Mouse (Mus musculus) heart, embryonic 15.5 days (tissue): ENCODE results near the gene Kcnn4. TPM values are rescaled to one million over a fixed set of nuclear protein-coding genes. Genes with fewer than 3 reads are reported as not detected.

ENCODE experiments used
- ATAC-seq: fragments of 200-750 bp; cut with Nextera tagmentation; replicated peaks from 2 replicates; pipeline ENCODE4 v1.8.0; 2017; ENCODE audit warnings: low read depth, moderate TSS enrichment; ENCODE audit not compliant: insufficient number of reproducible peaks, insufficient read depth, low FRiP score
- H3K27ac ChIP-seq: fragments of 300-500 bp; sonication (generic); 2 replicates; pipeline ENCODE4 v1.5.1; 2015; ENCODE audit warnings: mild to moderate bottlenecking, inconsistent platforms
- H3K27me3 ChIP-seq: fragments of 300-500 bp; sonication (generic); 2 replicates; pipeline ENCODE4 v1.6.1; 2015; ENCODE audit warnings: inconsistent platforms
- H3K36me3 ChIP-seq: fragments of 300-500 bp; sonication (generic); 2 replicates; pipeline ENCODE4 v1.6.1; 2015; ENCODE audit warnings: mild to moderate bottlenecking, inconsistent platforms
- H3K4me1 ChIP-seq: fragments of 300-500 bp; sonication (generic); replicated peaks from 2 replicates; pipeline ENCODE4 v1.6.1; 2015; ENCODE audit warnings: inconsistent platforms
- H3K4me2 ChIP-seq: fragments of 300-500 bp; sonication (generic); 2 replicates; pipeline ENCODE4 v1.6.1; 2015; ENCODE audit warnings: inconsistent platforms, mild to moderate bottlenecking, moderate library complexity
- H3K4me3 ChIP-seq: fragments of 300-500 bp; sonication (generic); 2 replicates; pipeline ENCODE4 v1.5.1; 2015; ENCODE audit warnings: mild to moderate bottlenecking, inconsistent platforms
- H3K9ac ChIP-seq: fragments of 300-500 bp; sonication (generic); 2 replicates; pipeline ENCODE4 v1.6.1; 2015; ENCODE audit warnings: mild to moderate bottlenecking, inconsistent platforms
- H3K9me3 ChIP-seq: fragments of 300-500 bp; sonication (generic); replicated peaks from 2 replicates; pipeline ENCODE4 v1.6.1; 2016; ENCODE audit warnings: inconsistent platforms
- WGBS: fragments of 180-500 bp; shearing (Covaris S2); methylation state at CpG from one replicate; pipeline ENCODE4 v1.1.7; 2015; ENCODE audit warnings: mixed read lengths; 5-methylcytosine and 5-hydroxymethylcytosine counted together
- polyA plus RNA-seq: library from polyadenylated mRNA; unstranded; fragments of >200 nt; fragmentation: Nextera tagmentation; extraction: Ambion mirVana; gene quantifications from 2 replicates; pipeline ENCODE4 v1.2.1, GENCODE M21; 2015

The Kcnn4 gene
- polyA plus RNA-seq, 1 experiment from 2014 or later: 1.7 TPM

GRCm38 (mm10) chr7:24410831-24411230 lies 40.8 kb downstream of the Kcnn4 start:
- H3K27me3 ChIP-seq: no peaks in the 10 kb centered on the region
- peaks cover 18% of the 10 kb centered on the region for H3K4me1 ChIP-seq
- H3K9ac ChIP-seq: no peak overlapping the region
- H3K27ac ChIP-seq: no peak overlapping the region
- WGBS: 75% methylated on average over 3 of the region's 3 CpGs
- H3K4me3 ChIP-seq: no peak overlapping the region
- no peak overlapping the region for H3K4me2 ChIP-seq
- H3K9me3 ChIP-seq: no peaks in the 10 kb centered on the region
- peaks cover 6% of the 10 kb centered on the region; the same call in 1 of the 2 replicates for H3K36me3 ChIP-seq
- no peak for ATAC-seq

- peaks cover 14% of the 10 kb centered on the region for H3K4me1 ChIP-seq
- WGBS: 58% methylated on average over 3 of the region's 3 CpGs
- no peak for ATAC-seq
Measured at GRCm38 (mm10) chr7:24413630-24414029, 43.6 kb downstream of the Kcnn4 start.

GRCm38 (mm10) chr7:24415261-24415660 lies 45.2 kb downstream of the Kcnn4 start:
- H3K4me1 ChIP-seq: peaks cover 18% of the 10 kb centered on the region
- no peaks in the 10 kb centered on the region for H3K9me3 ChIP-seq
- peak; percentile 60 for ATAC-seq
- WGBS: 35% methylated on average over 7 of the region's 7 CpGs
- no peak overlapping the region for H3K9ac ChIP-seq
- H3K4me2 ChIP-seq: no peak overlapping the region
- H3K36me3 ChIP-seq: no peaks in the 10 kb centered on the region; the same call in 1 of the 2 replicates
- H3K27me3 ChIP-seq: no peaks in the 10 kb centered on the region
- peak overlapping the region; percentile 78 for H3K27ac ChIP-seq
- H3K4me3 ChIP-seq: no peak overlapping the region

More at GRCm38 (mm10) chr7:24413630-24414029, 43.6 kb downstream of the Kcnn4 start:
- no peak overlapping the region for H3K27ac ChIP-seq
- no peaks in the 10 kb centered on the region for H3K9me3 ChIP-seq
- no peaks in the 10 kb centered on the region; the same call in 1 of the 2 replicates for H3K36me3 ChIP-seq
- H3K9ac ChIP-seq: no peak overlapping the region
- H3K27me3 ChIP-seq: no peaks in the 10 kb centered on the region
- H3K4me2 ChIP-seq: no peak overlapping the region
- H3K4me3 ChIP-seq: no peak overlapping the region

GRCm38 (mm10) chr7:24419579-24419978 lies 49.5 kb downstream of the Kcnn4 start:
- WGBS: 70% methylated on average over 8 of the region's 8 CpGs
- Histone ChIP-seq H3K4me1 (peaks cover 31% of the 10 kb centered on the region), H3K9ac (no peak overlapping the region), H3K9me3 (no peaks in the 10 kb centered on the region), H3K4me2 (no peak overlapping the region), H3K4me3 (no peak overlapping the region), H3K27me3 (no peaks in the 10 kb centered on the region), H3K36me3 (peaks cover 12% of the 10 kb centered on the region), H3K27ac (no peak overlapping the region)
- no peak for ATAC-seq

GRCm38 (mm10) chr7:24421648-24422047 lies 51.6 kb downstream of the Kcnn4 start:
- Histone ChIP-seq H3K4me3 (no peak overlapping the region), H3K9ac (no peak overlapping the region), H3K4me2 (no peak overlapping the region), H3K9me3 (no peaks in the 10 kb centered on the region), H3K36me3 (peaks cover 12% of the 10 kb centered on the region), H3K27me3 (no peaks in the 10 kb centered on the region), H3K27ac (no peak overlapping the region), H3K4me1 (peaks cover 23% of the 10 kb centered on the region)
- no peak for ATAC-seq
- WGBS: 64% methylated on average over 7 of the region's 7 CpGs

- WGBS: 78% methylated on average over 8 of the region's 8 CpGs
- no peak for ATAC-seq
- H3K36me3 ChIP-seq: peaks cover 12% of the 10 kb centered on the region
- H3K27ac ChIP-seq: no peak overlapping the region
- no peaks in the 10 kb centered on the region for H3K27me3 ChIP-seq
- H3K4me2 ChIP-seq: no peak overlapping the region
- H3K9ac ChIP-seq: 0 out of 2 replicates have a peak overlapping the region, but pooled peaks have one; percentile 14
- H3K4me3 ChIP-seq: no peak overlapping the region
- H3K4me1 ChIP-seq: peaks cover 23% of the 10 kb centered on the region
- no peaks in the 10 kb centered on the region for H3K9me3 ChIP-seq
Measured at GRCm38 (mm10) chr7:24422251-24422650, 52.2 kb downstream of the Kcnn4 start.

- no peaks in the 10 kb centered on the region for H3K27me3 ChIP-seq
- no peak for ATAC-seq
Measured at GRCm38 (mm10) chr7:24423107-24423763, 53.2 kb downstream of the Kcnn4 start.

GRCm38 (mm10) chr7:24423956-24424732 lies 54.1 kb downstream of the Kcnn4 start:
- Histone ChIP-seq H3K27me3 (no peaks in the 10 kb centered on the region), H3K9me3 (no peaks in the 10 kb centered on the region), H3K27ac (peak overlapping the region; percentile 28), H3K4me1 (peaks cover 23% of the 10 kb centered on the region), H3K4me3 (no peak overlapping the region), H3K36me3 (peaks cover 12% of the 10 kb centered on the region), H3K9ac (no peak overlapping the region), H3K4me2 (no peak overlapping the region)
- WGBS: 55% methylated on average over 12 of the region's 12 CpGs
- peak; percentile 29; the same call in 1 of the 2 replicates for ATAC-seq

More at GRCm38 (mm10) chr7:24423107-24423763, 53.2 kb downstream of the Kcnn4 start:
- 80% methylated on average over 15 of the region's 15 CpGs for WGBS
- Histone ChIP-seq H3K9ac (no peak overlapping the region), H3K27ac (no peak overlapping the region), H3K4me3 (no peak overlapping the region), H3K4me2 (no peak overlapping the region), H3K4me1 (peaks cover 23% of the 10 kb centered on the region), H3K36me3 (peaks cover 12% of the 10 kb centered on the region), H3K9me3 (no peaks in the 10 kb centered on the region)

- Histone ChIP-seq H3K36me3 (peaks cover 6% of the 10 kb centered on the region), H3K9ac (no peak overlapping the region), H3K27ac (no peak overlapping the region), H3K4me1 (peaks cover 27% of the 10 kb centered on the region), H3K4me3 (no peak overlapping the region), H3K9me3 (no peaks in the 10 kb centered on the region), H3K4me2 (no peak overlapping the region), H3K27me3 (no peaks in the 10 kb centered on the region)
- ATAC-seq: no peak
- 73% methylated on average over 9 of the region's 9 CpGs for WGBS
Measured at GRCm38 (mm10) chr7:24425919-24426318, 55.9 kb downstream of the Kcnn4 start.

GRCm38 (mm10) chr7:24427168-24427567 lies 57.1 kb downstream of the Kcnn4 start:
- H3K4me1 ChIP-seq: peaks cover 31% of the 10 kb centered on the region
- no peaks in the 10 kb centered on the region for H3K36me3 ChIP-seq
- H3K4me3 ChIP-seq: no peak overlapping the region
- 93% methylated on average over 8 of the region's 8 CpGs for WGBS
- H3K9me3 ChIP-seq: no peaks in the 10 kb centered on the region
- peaks cover 8% of the 10 kb centered on the region for H3K27me3 ChIP-seq
- ATAC-seq: no peak
- H3K27ac ChIP-seq: no peak overlapping the region
- no peak overlapping the region for H3K9ac ChIP-seq
- no peak overlapping the region for H3K4me2 ChIP-seq

GRCm38 (mm10) chr7:24428725-24429124 lies 58.7 kb downstream of the Kcnn4 start:
- Histone ChIP-seq H3K9me3 (no peaks in the 10 kb centered on the region), H3K9ac (no peak overlapping the region), H3K27me3 (peaks cover 23% of the 10 kb centered on the region), H3K36me3 (no peaks in the 10 kb centered on the region), H3K4me2 (no peak overlapping the region), H3K4me3 (no peak overlapping the region), H3K27ac (no peak overlapping the region), H3K4me1 (peaks cover 30% of the 10 kb centered on the region)
- ATAC-seq: no peak
- WGBS: 89% methylated on average over 5 of the region's 5 CpGs
